Mouse (Mus musculus): Measurements from ENCODE around the gene Scube1.

The Scube1 gene

DNA sequence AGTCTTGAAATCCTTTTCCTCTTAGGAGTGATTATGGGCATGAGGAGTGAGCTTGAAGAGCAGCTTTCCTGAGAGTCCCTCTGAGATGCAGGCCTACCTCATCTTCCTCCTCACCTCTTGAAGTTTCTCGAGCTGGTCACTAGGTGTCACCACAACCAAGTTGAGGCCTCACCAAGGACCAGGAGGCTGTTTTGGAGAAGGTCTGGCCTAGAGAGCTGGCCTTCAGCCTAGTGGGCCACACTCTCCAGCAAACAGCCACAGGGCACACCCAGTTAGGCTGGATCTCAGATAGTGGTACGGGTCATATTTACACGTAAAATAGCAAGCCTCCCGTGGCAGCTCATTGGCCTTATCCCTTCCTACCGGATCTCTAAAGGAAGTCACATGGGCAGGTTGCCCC is 60.1 kb downstream of the Scube1 start:
- DNase-seq: peak; percentile 16

DNA sequence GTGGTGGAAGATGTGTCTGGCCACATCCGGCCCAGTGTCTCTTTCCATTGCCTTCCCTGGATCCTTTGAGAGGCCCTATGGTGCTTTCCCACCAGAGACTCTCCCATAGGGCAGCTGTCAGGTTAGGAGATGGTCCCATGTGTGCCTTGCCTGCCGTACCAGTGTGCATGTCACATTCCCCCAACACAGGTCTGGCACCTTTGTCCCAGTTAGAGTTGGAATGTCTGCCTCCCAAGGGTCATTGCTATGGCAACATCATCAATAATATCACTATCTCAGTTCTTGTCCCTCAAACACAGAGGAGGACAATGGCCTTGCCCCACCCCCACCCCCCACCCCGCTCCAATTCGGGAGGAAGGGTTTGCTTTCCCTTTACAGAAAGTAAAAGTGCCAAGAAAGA is 61.8 kb downstream of the Scube1 start:
- no peak for DNase-seq

- DNase-seq: no peak
These were observed 62.7 kb downstream of the Scube1 start for GRCm38 (mm10) chr15:83662106-83662505.

DNA sequence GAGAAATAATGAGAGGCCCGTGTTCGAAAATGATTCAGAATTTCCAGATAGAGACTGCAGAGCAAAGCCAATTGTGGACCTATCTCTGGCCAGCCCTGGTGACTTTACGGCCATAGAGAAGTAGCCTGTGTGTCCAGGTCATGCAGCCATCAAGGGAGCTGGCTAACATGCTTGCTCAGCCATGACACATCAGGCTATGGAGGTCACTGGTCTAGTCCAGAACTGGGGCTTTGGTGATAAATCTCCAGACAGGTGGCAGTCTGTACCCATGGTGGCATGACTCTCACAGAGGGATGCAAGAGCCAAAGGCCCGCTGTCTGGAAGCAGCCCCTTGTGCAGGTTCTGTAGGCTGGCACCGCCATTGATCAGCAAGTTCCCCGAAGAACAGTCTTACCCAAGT is 82.3 kb downstream of the Scube1 start:
- DNase-seq: no peak

GRCm38 (mm10) chr15:83640208-83640607 is 84.6 kb downstream of the Scube1 start:
- no peak for DNase-seq

DNA sequence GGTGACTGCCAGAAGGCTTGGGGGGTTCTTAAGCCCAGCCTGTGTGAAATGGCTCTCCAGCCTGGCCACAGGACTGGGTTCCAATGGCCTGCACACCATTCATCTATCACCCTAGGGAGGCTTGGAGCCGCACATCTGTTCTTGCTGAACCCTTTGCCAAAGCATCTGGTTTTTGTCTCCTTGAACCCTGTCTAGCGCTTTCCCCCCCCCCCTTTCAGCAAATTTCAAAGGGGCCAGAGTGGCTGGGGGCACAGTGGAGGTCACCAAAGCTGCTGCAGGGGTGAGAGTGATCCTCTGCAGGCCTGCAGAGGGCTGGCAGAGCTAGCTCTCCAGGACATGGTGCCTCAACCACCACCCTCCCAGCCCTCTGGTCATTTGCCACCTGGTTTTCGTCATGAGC is 85.7 kb downstream of the Scube1 start:
- no peak for DNase-seq

- DNase-seq: no peak
These were observed 86.5 kb downstream of the Scube1 start for GRCm38 (mm10) chr15:83638196-83638899.

- no peak for DNase-seq
These were observed 88.1 kb downstream of the Scube1 start for GRCm38 (mm10) chr15:83636759-83637158.

DNA sequence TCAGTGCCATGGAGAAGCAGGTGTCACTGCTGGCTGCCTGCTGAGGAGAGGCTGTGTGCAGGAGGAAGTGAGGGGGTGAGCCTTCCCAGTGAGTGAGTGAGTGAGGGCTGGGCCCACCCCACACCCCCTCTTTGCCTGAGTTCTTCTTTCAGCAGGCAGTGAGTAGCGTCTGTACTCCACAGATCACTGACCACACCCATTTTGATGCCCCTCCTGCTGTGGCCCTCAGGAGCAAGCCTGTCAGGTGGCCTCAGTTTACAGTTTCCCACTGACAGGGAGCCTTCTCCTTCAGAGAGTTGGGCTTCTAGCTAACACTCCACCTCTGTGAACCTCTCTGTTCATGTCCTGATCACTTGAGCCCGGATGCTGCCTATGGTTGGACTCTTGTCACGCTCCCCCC is 89.6 kb downstream of the Scube1 start:
- no peak for DNase-seq

GRCm38 (mm10) chr15:83634076-83634475 is 90.7 kb downstream of the Scube1 start:
- no peak for DNase-seq

- DNase-seq: no peak
These were observed 93.8 kb downstream of the Scube1 start for GRCm38 (mm10) chr15:83631071-83631470.

DNA sequence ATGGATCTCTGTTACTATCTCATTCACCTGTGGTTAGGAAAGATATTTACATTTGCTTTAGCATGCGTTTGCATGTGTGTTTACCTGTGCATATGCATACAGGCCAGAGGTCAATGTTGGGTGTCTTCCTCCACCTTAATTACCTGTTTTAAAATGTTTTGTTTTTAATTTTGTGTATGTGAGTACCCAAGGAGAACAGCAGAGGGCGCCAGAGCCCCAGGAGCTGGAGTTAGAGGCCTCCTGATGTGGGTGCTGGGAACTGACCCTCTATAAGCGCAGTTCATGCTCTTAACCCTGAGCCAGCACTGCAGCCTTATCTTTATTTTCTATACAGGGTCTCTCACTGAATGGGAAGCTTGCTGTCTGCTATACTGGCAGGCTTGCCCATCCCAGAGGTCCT is 95.1 kb downstream of the Scube1 start:
- DNase-seq: no peak

GRCm38 (mm10) chr15:83626142-83626645 is 98.6 kb downstream of the Scube1 start:
- no peak for DNase-seq

- DNase-seq: no peak
These were observed 109.6 kb downstream of the Scube1 start for GRCm38 (mm10) chr15:83615245-83615644.

GRCm38 (mm10) chr15:83607115-83607802 is 117.6 kb downstream of the Scube1 start:
- peak; percentile 80 for DNase-seq

- DNase-seq: no peak
These were observed 118.1 kb downstream of the Scube1 start for GRCm38 (mm10) chr15:83606700-83607099.

DNA sequence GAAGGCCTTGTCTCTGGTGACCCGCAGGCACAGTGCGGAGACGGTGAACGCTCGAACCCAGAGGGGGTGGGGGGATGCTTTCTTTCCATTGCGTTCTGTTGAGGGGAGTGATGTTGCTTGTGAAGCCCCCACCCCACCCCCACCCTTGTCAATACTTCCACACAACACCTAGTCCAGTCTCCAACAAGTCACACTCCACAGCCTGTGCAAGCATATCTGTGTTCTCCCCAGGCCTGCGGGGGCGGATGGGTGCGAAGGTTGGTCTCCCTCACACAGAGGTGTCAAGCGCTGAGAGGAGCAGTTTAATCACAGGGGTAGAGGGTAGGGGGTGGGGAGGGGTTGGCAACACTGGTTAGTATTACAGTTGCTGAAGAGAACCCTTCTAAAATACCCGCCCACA is 118.6 kb downstream of the Scube1 start:
- DNase-seq: no peak

DNA sequence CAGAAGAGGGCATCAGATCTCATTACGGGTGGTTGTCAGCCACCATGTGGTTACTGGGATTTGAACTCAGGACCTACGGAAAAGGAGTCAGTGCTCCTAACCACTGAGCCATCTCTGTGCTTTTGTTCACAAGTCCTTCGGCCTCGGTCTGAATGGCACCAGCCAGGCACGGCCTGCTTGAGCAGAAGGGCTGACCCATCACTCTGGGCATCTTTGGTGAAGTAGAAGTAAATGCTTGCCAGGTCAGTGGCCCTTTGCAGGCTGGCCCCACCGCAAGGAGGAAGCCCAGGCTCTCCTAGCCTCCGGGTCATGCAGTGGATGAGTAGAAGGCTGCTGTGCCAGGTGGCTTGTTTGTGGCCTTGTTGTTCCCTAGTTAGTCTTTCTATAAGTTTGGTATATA is 121.4 kb downstream of the Scube1 start:
- no peak for DNase-seq

GRCm38 (mm10) chr15:83603046-83603396 is 121.8 kb downstream of the Scube1 start:
- DNase-seq: no peak

- no peak for DNase-seq
These were observed 122.3 kb downstream of the Scube1 start for GRCm38 (mm10) chr15:83602372-83603045.

- DNase-seq: no peak
These were observed 123.6 kb downstream of the Scube1 start for GRCm38 (mm10) chr15:83601185-83601584.

DNA sequence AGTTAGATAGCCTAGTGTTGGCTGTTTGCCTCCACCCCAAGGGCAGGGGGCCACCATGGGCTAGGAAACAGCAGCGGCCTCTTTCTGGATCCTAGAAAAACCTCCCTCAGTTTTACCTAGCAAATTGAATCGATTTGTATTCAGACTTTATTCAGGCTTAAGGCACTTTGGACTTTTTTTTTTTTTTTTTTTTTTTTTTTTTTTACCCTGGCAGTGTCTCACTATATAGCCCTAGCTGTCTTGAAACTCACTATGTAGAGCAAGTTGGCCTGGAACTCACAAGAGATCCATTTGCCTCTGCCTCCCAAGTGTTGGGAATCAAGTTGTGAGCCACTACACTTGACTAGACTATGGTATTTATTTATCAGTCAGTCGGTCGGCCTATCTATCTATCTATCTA is 128.0 kb downstream of the Scube1 start:
- no peak for DNase-seq

DNA sequence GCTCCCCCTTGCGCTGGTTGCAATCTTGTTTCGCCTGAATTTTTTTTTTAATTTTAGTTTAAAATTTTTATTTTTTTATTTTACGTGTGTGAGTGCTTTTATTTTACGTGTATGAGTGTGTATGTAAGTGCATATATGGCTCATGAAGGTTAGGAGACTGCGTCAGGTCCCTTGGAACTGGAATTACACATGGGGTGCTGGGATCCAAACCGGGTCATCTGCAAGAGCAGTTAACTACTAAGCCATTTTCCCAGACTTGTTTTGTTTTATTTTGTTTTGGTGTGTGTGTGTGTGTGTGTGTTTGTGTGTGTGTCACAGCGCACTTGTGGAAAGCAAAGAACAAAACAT is 129.5 kb downstream of the Scube1 start:
- DNase-seq: no peak

Measured in cerebellum, adult 9-10 months (tissue).